Mouse (Mus musculus) lung, adult 2 months (tissue): ENCODE data around the gene Cadm4.

Experiments
- CTCF ChIP-seq: fragments of 200-500 bp; IDR thresholded peaks from 2 replicates; pipeline ENCODE4 v1.5.1; 2011; ENCODE audit warnings: mild to moderate bottlenecking, low read length, control low read depth; ENCODE audit not compliant: insufficient read depth
- POLR2A ChIP-seq: fragments of 200-500 bp; IDR thresholded peaks from 2 replicates; pipeline ENCODE4 v1.6.1; 2011; ENCODE audit warnings: low read depth, mild to moderate bottlenecking, control low read depth, low read length, borderline replicate concordance; ENCODE audit errors: extremely low read depth

- TF ChIP-seq CTCF = no peak
- TF ChIP-seq POLR2A = no peak
These were observed 35.3 kb downstream of the Cadm4 start for GRCm38 (mm10) chr7:24517077-24517476.
